Mouse (Mus musculus): ENCODE results near the gene Mpv17l2. TPM values are rescaled to one million over a fixed set of nuclear protein-coding genes. Genes with fewer than 3 reads are reported as not detected.

Gene Mpv17l2
- total and polyA plus RNA-seq, 3 experiments, result 13.5 to 89.1 (median 63.1) TPM

DNA sequence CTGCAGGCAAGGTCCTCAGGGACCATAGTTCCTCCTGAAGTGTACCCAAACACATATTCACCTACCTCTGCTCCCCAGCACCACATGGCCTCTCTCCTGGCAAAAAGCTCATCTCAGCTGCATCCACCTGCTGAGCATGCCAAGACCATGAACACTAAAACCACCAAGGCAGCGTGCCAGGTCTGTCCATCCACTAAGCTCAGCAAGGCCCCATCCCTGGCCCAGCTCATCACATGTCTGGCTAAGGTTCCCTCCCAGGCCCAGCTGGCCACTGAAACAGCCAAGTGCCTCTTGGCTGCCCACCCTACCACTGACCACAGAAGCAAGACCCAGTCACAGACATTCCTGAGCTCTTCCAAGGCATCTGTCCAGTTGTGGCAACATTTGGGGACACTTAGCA is 50.5 kb downstream of the Mpv17l2 start:
- no peak for DNase-seq (ENCODE audit: low spot score)

DNA sequence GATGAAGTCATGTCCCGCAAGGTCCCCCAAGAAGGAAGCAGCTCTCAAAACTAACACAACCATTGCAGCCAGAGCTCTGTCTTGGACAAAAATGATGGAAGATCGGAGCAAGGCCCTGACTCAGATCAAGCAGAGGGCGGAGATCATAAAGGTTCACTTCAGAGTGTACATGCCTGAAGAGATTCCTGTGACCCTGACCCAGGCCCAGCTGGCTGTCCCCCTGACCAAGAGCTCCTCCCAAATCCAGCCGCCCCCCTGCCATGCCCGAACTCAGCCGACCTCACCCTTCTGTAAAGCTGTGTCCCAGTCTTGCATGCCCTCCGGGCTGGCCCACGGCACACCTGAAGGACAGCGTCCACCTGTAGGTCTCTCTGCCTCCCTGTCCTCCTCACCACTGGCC is 51.0 kb downstream of the Mpv17l2 start:
- H3K4me1 ChIP-seq (ENCODE audit: insufficient read depth, low read depth, low read length), result 0 out of 2 replicates have a peak, but pooled peaks cover 5% of the 10 kb centered on the region
- DNase-seq (ENCODE audit: low spot score) (no peak), ATAC-seq (ENCODE audit: extremely low read depth, insufficient number of reproducible peaks, low FRiP score, poor library complexity, severe bottlenecking) (no peak)
- H3K36me3 ChIP-seq (replicated peaks), result no peaks in the 10 kb centered on the region
- TF ChIP-seq GATA1 (IDR thresholded peaks at IDR 0.05; ENCODE audit: borderline replicate concordance, low read length) (no peak), TAL1 (conservative IDR thresholded peaks at IDR 0.05; ENCODE audit: low read depth, low read length) (no peak), POLR2AphosphoS5 (IDR thresholded peaks at IDR 0.05; ENCODE audit: insufficient replicate concordance, low read depth, low read length) (no peak), GATA2 (IDR thresholded peaks at IDR 0.05; ENCODE audit: borderline replicate concordance, low read depth, low read length) (no peak), CTCF (IDR thresholded peaks at IDR 0.05; ENCODE audit: low read depth, low read length) (no peak)
- no peaks in the 10 kb centered on the region for H3K9me3 ChIP-seq (replicated peaks)
- H3K4me3 ChIP-seq (ENCODE audit: low read depth, low read length), result no peak overlapping the region
- H3K27me3 ChIP-seq (ENCODE audit: insufficient read depth, low read length), result peaks cover 84% of the 10 kb centered on the region

More for the DNA sequence above, 50.5 kb downstream of the Mpv17l2 start:
- Histone ChIP-seq H3K4me3 (ENCODE audit: low read depth, low read length) (no peak overlapping the region), H3K4me1 (ENCODE audit: insufficient read depth, low read depth, low read length) (0 out of 2 replicates have a peak, but pooled peaks cover 5% of the 10 kb centered on the region), H3K27me3 (ENCODE audit: insufficient read depth, low read length) (peaks cover 84% of the 10 kb centered on the region), H3K9me3 (replicated peaks) (no peaks in the 10 kb centered on the region), H3K36me3 (replicated peaks) (no peaks in the 10 kb centered on the region)
- ATAC-seq (ENCODE audit: extremely low read depth, insufficient number of reproducible peaks, low FRiP score, poor library complexity, severe bottlenecking), result no peak
- TF ChIP-seq CTCF (IDR thresholded peaks at IDR 0.05; ENCODE audit: low read depth, low read length) (no peak), GATA1 (IDR thresholded peaks at IDR 0.05; ENCODE audit: borderline replicate concordance, low read length) (no peak), TAL1 (conservative IDR thresholded peaks at IDR 0.05; ENCODE audit: low read depth, low read length) (no peak), POLR2AphosphoS5 (IDR thresholded peaks at IDR 0.05; ENCODE audit: insufficient replicate concordance, low read depth, low read length) (no peak), GATA2 (IDR thresholded peaks at IDR 0.05; ENCODE audit: borderline replicate concordance, low read depth, low read length) (no peak)

Other genes with a start within 250 kb of the Mpv17l2 start
Only the 20 nearest of the 23 such genes appear.
- gene Isyna1, start 166.6 kb downstream of the Mpv17l2 start, total RNA-seq (2014; fragmentation: Nextera tagmentation), result 22.9 and 24.4 TPM in 2 replicates
- gene Isyna1, start 166.6 kb downstream of the Mpv17l2 start, total RNA-seq (2017), result 35.8 and 36.8 TPM in 2 replicates
- 141 and 157 TPM in 2 replicates for gene Isyna1, start 166.6 kb downstream of the Mpv17l2 start, polyA plus RNA-seq (2012)
- 21.7 and 31.0 TPM in 2 replicates for gene Ssbp4, start 152.1 kb downstream of the Mpv17l2 start, total RNA-seq (2014; fragmentation: Nextera tagmentation)
- 51.7 and 114 TPM in 2 replicates for gene Ssbp4, start 152.1 kb downstream of the Mpv17l2 start, total RNA-seq (2017)
- 606 and 1,025 TPM in 2 replicates for gene Ssbp4, start 152.1 kb downstream of the Mpv17l2 start, polyA plus RNA-seq (2012)
- 1.3 and 2.6 TPM in 2 replicates for gene Lrrc25, start 144.8 kb downstream of the Mpv17l2 start, total RNA-seq (2014; fragmentation: Nextera tagmentation)
- gene Lrrc25, start 144.8 kb downstream of the Mpv17l2 start, total RNA-seq (2017), result 1.2 and 1.6 TPM in 2 replicates
- 1.6 and 1.7 TPM in 2 replicates for gene Lrrc25, start 144.8 kb downstream of the Mpv17l2 start, polyA plus RNA-seq (2012)
- gene Gdf15, start 128.5 kb downstream of the Mpv17l2 start, total RNA-seq (2014; fragmentation: Nextera tagmentation), result not detected in 2 replicates
- not detected in 2 replicates for gene Gdf15, start 128.5 kb downstream of the Mpv17l2 start, total RNA-seq (2017)
- gene Gdf15, start 128.5 kb downstream of the Mpv17l2 start, polyA plus RNA-seq (2012), result 0.03 and 0.06 TPM in 2 replicates
- 16.6 and 23.1 TPM in 2 replicates for gene Pgpep1, start 100.6 kb downstream of the Mpv17l2 start, total RNA-seq (2014; fragmentation: Nextera tagmentation)
- gene Pgpep1, start 100.6 kb downstream of the Mpv17l2 start, total RNA-seq (2017), result 9.4 and 9.5 TPM in 2 replicates
- gene Pgpep1, start 100.6 kb downstream of the Mpv17l2 start, polyA plus RNA-seq (2012), result 3.1 and 3.3 TPM in 2 replicates
- 94.1 and 95.7 TPM in 2 replicates for gene Lsm4, start 87.7 kb downstream of the Mpv17l2 start, total RNA-seq (2014; fragmentation: Nextera tagmentation)
- gene Lsm4, start 87.7 kb downstream of the Mpv17l2 start, total RNA-seq (2017), result 151 and 174 TPM in 2 replicates
- gene Lsm4, start 87.7 kb downstream of the Mpv17l2 start, polyA plus RNA-seq (2012), result 889 and 1,166 TPM in 2 replicates
- gene Jund, start 62.0 kb downstream of the Mpv17l2 start, total RNA-seq (2014; fragmentation: Nextera tagmentation), result 60.3 and 72.4 TPM in 2 replicates
- 40.2 and 75.5 TPM in 2 replicates for gene Jund, start 62.0 kb downstream of the Mpv17l2 start, total RNA-seq (2017)
- 183 and 252 TPM in 2 replicates for gene Jund, start 62.0 kb downstream of the Mpv17l2 start, polyA plus RNA-seq (2012)
- gene Iqcn, start 57.5 kb downstream of the Mpv17l2 start, total RNA-seq (2014; fragmentation: Nextera tagmentation), result not detected in 2 replicates
- 0.05 and 0.06 TPM in 2 replicates for gene Iqcn, start 57.5 kb downstream of the Mpv17l2 start, total RNA-seq (2017)
- gene Iqcn, start 57.5 kb downstream of the Mpv17l2 start, polyA plus RNA-seq (2012), result 0.02 TPM in 1 of 2 replicates, not detected in the other
- gene Gm3336, start 42.4 kb downstream of the Mpv17l2 start, total RNA-seq (2014; fragmentation: Nextera tagmentation), result 1.6 and 3.7 TPM in 2 replicates
- 0.93 and 2.8 TPM in 2 replicates for gene Gm3336, start 42.4 kb downstream of the Mpv17l2 start, total RNA-seq (2017)
- gene Gm3336, start 42.4 kb downstream of the Mpv17l2 start, polyA plus RNA-seq (2012), result 0.66 and 0.68 TPM in 2 replicates
- gene Pde4c, start 37.2 kb downstream of the Mpv17l2 start, total RNA-seq (2014; fragmentation: Nextera tagmentation), result 0.83 TPM in 1 of 2 replicates, not detected in the other
- gene Pde4c, start 37.2 kb downstream of the Mpv17l2 start, total RNA-seq (2017), result 0.22 TPM in 1 of 2 replicates, not detected in the other
- gene Pde4c, start 37.2 kb downstream of the Mpv17l2 start, polyA plus RNA-seq (2012), result 0.41 and 0.95 TPM in 2 replicates
- 11.2 and 11.4 TPM in 2 replicates for gene Rab3a, start 6.3 kb downstream of the Mpv17l2 start, total RNA-seq (2014; fragmentation: Nextera tagmentation)
- gene Rab3a, start 6.3 kb downstream of the Mpv17l2 start, total RNA-seq (2017), result 4.6 and 7.0 TPM in 2 replicates
- 10.8 and 15.4 TPM in 2 replicates for gene Rab3a, start 6.3 kb downstream of the Mpv17l2 start, polyA plus RNA-seq (2012)
- 7.1 and 16.3 TPM in 2 replicates for gene Pik3r2, start 15.8 kb upstream of the Mpv17l2 start, total RNA-seq (2014; fragmentation: Nextera tagmentation)
- gene Pik3r2, start 15.8 kb upstream of the Mpv17l2 start, total RNA-seq (2017), result 11.8 and 13.3 TPM in 2 replicates
- 55.0 and 68.8 TPM in 2 replicates for gene Pik3r2, start 15.8 kb upstream of the Mpv17l2 start, polyA plus RNA-seq (2012)
- 79.8 and 104 TPM in 2 replicates for gene Mast3, start 44.1 kb upstream of the Mpv17l2 start, total RNA-seq (2014; fragmentation: Nextera tagmentation)
- gene Mast3, start 44.1 kb upstream of the Mpv17l2 start, total RNA-seq (2017), result 15.7 and 18.9 TPM in 2 replicates
- 323 and 357 TPM in 2 replicates for gene Mast3, start 44.1 kb upstream of the Mpv17l2 start, polyA plus RNA-seq (2012)
- 1.9 and 2.7 TPM in 2 replicates for gene Il12rb1, start 47.5 kb upstream of the Mpv17l2 start, total RNA-seq (2014; fragmentation: Nextera tagmentation)
- gene Il12rb1, start 47.5 kb upstream of the Mpv17l2 start, total RNA-seq (2017), result 2.3 and 3.1 TPM in 2 replicates
- 4.6 and 5.6 TPM in 2 replicates for gene Il12rb1, start 47.5 kb upstream of the Mpv17l2 start, polyA plus RNA-seq (2012)
- gene Arrdc2, start 78.8 kb upstream of the Mpv17l2 start, total RNA-seq (2014; fragmentation: Nextera tagmentation), result 7.4 and 19.6 TPM in 2 replicates
- gene Arrdc2, start 78.8 kb upstream of the Mpv17l2 start, total RNA-seq (2017), result 12.3 and 15.0 TPM in 2 replicates
- gene Arrdc2, start 78.8 kb upstream of the Mpv17l2 start, polyA plus RNA-seq (2012), result 78.9 and 92.7 TPM in 2 replicates
- not detected in 2 replicates for gene Kcnn1, start 102.3 kb upstream of the Mpv17l2 start, total RNA-seq (2014; fragmentation: Nextera tagmentation)
- gene Kcnn1, start 102.3 kb upstream of the Mpv17l2 start, total RNA-seq (2017), result 0.12 and 0.22 TPM in 2 replicates
- gene Kcnn1, start 102.3 kb upstream of the Mpv17l2 start, polyA plus RNA-seq (2012), result 0.02 and 0.03 TPM in 2 replicates
- gene Ccdc124, start 113.0 kb upstream of the Mpv17l2 start, total RNA-seq (2014; fragmentation: Nextera tagmentation), result 17.0 and 18.9 TPM in 2 replicates
- 16.1 and 16.7 TPM in 2 replicates for gene Ccdc124, start 113.0 kb upstream of the Mpv17l2 start, total RNA-seq (2017)
- gene Ccdc124, start 113.0 kb upstream of the Mpv17l2 start, polyA plus RNA-seq (2012), result 171 and 172 TPM in 2 replicates
- not detected in 2 replicates for gene Slc5a5, start 131.8 kb upstream of the Mpv17l2 start, total RNA-seq (2014; fragmentation: Nextera tagmentation)
- gene Slc5a5, start 131.8 kb upstream of the Mpv17l2 start, total RNA-seq (2017), result 0.06 TPM in 1 of 2 replicates, not detected in the other
- 0.26 and 0.28 TPM in 2 replicates for gene Slc5a5, start 131.8 kb upstream of the Mpv17l2 start, polyA plus RNA-seq (2012)
- gene Rpl18a, start 136.5 kb upstream of the Mpv17l2 start, total RNA-seq (2014; fragmentation: Nextera tagmentation), result 12,197 and 12,967 TPM in 2 replicates
- 1,575 and 1,810 TPM in 2 replicates for gene Rpl18a, start 136.5 kb upstream of the Mpv17l2 start, total RNA-seq (2017)
- 3,365 and 5,482 TPM in 2 replicates for gene Rpl18a, start 136.5 kb upstream of the Mpv17l2 start, polyA plus RNA-seq (2012)
- 26.3 and 29.6 TPM in 2 replicates for gene Map1s, start 145.0 kb upstream of the Mpv17l2 start, total RNA-seq (2014; fragmentation: Nextera tagmentation)
- 8.7 and 9.5 TPM in 2 replicates for gene Map1s, start 145.0 kb upstream of the Mpv17l2 start, total RNA-seq (2017)
- 135 and 147 TPM in 2 replicates for gene Map1s, start 145.0 kb upstream of the Mpv17l2 start, polyA plus RNA-seq (2012)

Measured in G1E (cell line).